Comparison of ENCODE assay signal across 8 mouse cellular contexts in genomic region chr17:32788576-32788975, GRCm38 (mm10). TPM values are rescaled to one million over a fixed set of nuclear protein-coding genes. Genes with fewer than 3 reads are reported as not detected.
A peak's percentile ranks its signal among the peaks of the same experiment; 100 is the strongest.
DNase-seq lines count a peak whose midpoint lies in the region; ATAC-seq and TF ChIP-seq lines count a peak whose summit lies in the region.

No protein-coding gene starts in this region.

- no peaks in the 10 kb centered on the region for H3K27me3 ChIP-seq in kidney, embryonic 15.5 days
- H3K27me3 ChIP-seq in hindbrain, embryonic 14.5 days (ENCODE audit: control insufficient read depth, insufficient read depth, low read length): no peaks in the 10 kb centered on the region
- H3K27me3 ChIP-seq in midbrain, embryonic 14.5 days (ENCODE audit: control insufficient read depth, insufficient read depth, low read length): no peaks in the 10 kb centered on the region

- no peak for TF ChIP-seq POLR2A in cortical plate, adult 2 months (IDR thresholded peaks at IDR 0.05; ENCODE audit: extremely low read depth, insufficient read depth, low read length)

- no peak for ATAC-seq in kidney, embryonic 15.5 days (replicated peaks; ENCODE audit: low FRiP score)
- no peak for ATAC-seq in hindbrain, embryonic 14.5 days (ENCODE audit: low FRiP score)
- no peak for ATAC-seq in midbrain, embryonic 14.5 days (ENCODE audit: low FRiP score, low TSS enrichment)

- peak overlapping the region; percentile 35 for H3K9ac ChIP-seq in kidney, embryonic 15.5 days
- H3K9ac ChIP-seq in hindbrain, embryonic 14.5 days: peak overlapping the region; percentile 86
- H3K9ac ChIP-seq in midbrain, embryonic 14.5 days (replicated peaks; ENCODE audit: low read length): peak overlapping the region; percentile 23; the same call in 1 of the 2 replicates

- H3K4me1 ChIP-seq in kidney, embryonic 15.5 days: peaks cover 24% of the 10 kb centered on the region
- peaks cover 8% of the 10 kb centered on the region for H3K4me1 ChIP-seq in cortical plate, adult 2 months (ENCODE audit: control insufficient read depth, insufficient read depth, low read length)
- H3K4me1 ChIP-seq in hindbrain, embryonic 14.5 days (replicated peaks; ENCODE audit: control insufficient read depth, insufficient read depth, low read length): peaks cover 23% of the 10 kb centered on the region
- H3K4me1 ChIP-seq in midbrain, embryonic 14.5 days (ENCODE audit: control insufficient read depth, insufficient read depth, low read length): peaks cover 23% of the 10 kb centered on the region

- no peak for DNase-seq in kidney, postnatal 36 days
- no peak for DNase-seq in hindbrain, embryonic 14.5 days (ENCODE audit: low spot score)
- DNase-seq in midbrain, embryonic 14.5 days: no peak
- no peak for DNase-seq in frontal cortex, adult 2 months (ENCODE audit: extremely low spot score in 1 of 2, low spot score in 1 of 2)
- DNase-seq in thymus, postnatal 4 days: no peak
- no peak for DNase-seq in adrenal gland, postnatal 10 days

- H3K4me3 ChIP-seq in kidney, embryonic 15.5 days (replicated peaks): peak overlapping the region; percentile 92
- H3K4me3 ChIP-seq in cortical plate, adult 2 months (ENCODE audit: insufficient read depth, low read length): peak overlapping the region; percentile 62; the same call in 1 of the 2 replicates
- peak overlapping the region; percentile 73 for H3K4me3 ChIP-seq in hindbrain, embryonic 14.5 days (replicated peaks; ENCODE audit: low read length)
- peak overlapping the region; percentile 80 for H3K4me3 ChIP-seq in midbrain, embryonic 14.5 days (replicated peaks; ENCODE audit: low read depth, low read length)

- peak overlapping the region; percentile 97; the same call in 1 of the 2 replicates for H3K27ac ChIP-seq in kidney, embryonic 15.5 days
- H3K27ac ChIP-seq in cortical plate, adult 2 months (ENCODE audit: insufficient read depth, low read length): no peak overlapping the region
- H3K27ac ChIP-seq in hindbrain, embryonic 14.5 days: no peak overlapping the region
- peak overlapping the region; percentile 93; the same call in 1 of the 2 replicates for H3K27ac ChIP-seq in midbrain, embryonic 14.5 days (replicated peaks; ENCODE audit: low read depth, low read length)

- TF ChIP-seq CTCF in cortical plate, adult 2 months (IDR thresholded peaks at IDR 0.05; ENCODE audit: extremely low read depth, insufficient read depth, low read length): no peak

- H3K36me3 ChIP-seq in kidney, embryonic 15.5 days: peaks cover 23% of the 10 kb centered on the region
- H3K36me3 ChIP-seq in hindbrain, embryonic 14.5 days (replicated peaks; ENCODE audit: control insufficient read depth, insufficient read depth): peaks cover 27% of the 10 kb centered on the region
- peaks cover 14% of the 10 kb centered on the region for H3K36me3 ChIP-seq in midbrain, embryonic 14.5 days (ENCODE audit: control insufficient read depth, insufficient read depth, low read length)

- no peaks in the 10 kb centered on the region for H3K9me3 ChIP-seq in kidney, embryonic 15.5 days (replicated peaks)
- H3K9me3 ChIP-seq in hindbrain, embryonic 14.5 days (ENCODE audit: control insufficient read depth, low read length): no peaks in the 10 kb centered on the region
- H3K9me3 ChIP-seq in midbrain, embryonic 14.5 days (ENCODE audit: control insufficient read depth, low read length): no peaks in the 10 kb centered on the region

- peak overlapping the region; percentile 70 for H3K4me2 ChIP-seq in kidney, embryonic 15.5 days
- H3K4me2 ChIP-seq in hindbrain, embryonic 14.5 days (replicated peaks): peak overlapping the region; percentile 79
- peak overlapping the region; percentile 70 for H3K4me2 ChIP-seq in midbrain, embryonic 14.5 days (ENCODE audit: low read length)

- 10% methylated on average over 9 of the region's 9 CpGs for WGBS in kidney, embryonic 15.5 days
- 16% methylated on average over 9 of the region's 9 CpGs for WGBS in hindbrain, embryonic 14.5 days
- 12% methylated on average over 9 of the region's 9 CpGs for WGBS in midbrain, embryonic 14.5 days

RNA-seq across cellular contexts. Expression of gene Zfp871, which starts 0.5 kb away (rescaled TPM):
- polyA plus RNA-seq in kidney, embryonic 15.5 days (2015; fragmentation: Nextera tagmentation; extraction: Ambion mirVana): 31.2 and 33.4 TPM in 2 replicates
- 26.3 and 27.4 TPM in 2 replicates for polyA plus RNA-seq in cortical plate, adult 2 months (2012; rRNA removed)
- polyA plus RNA-seq in hindbrain, embryonic 14.5 days (2014; fragmentation: Nextera tagmentation; extraction: Ambion mirVana): 60.8 and 65.5 TPM in 2 replicates
- polyA plus RNA-seq in midbrain, embryonic 14.5 days (2014; fragmentation: Nextera tagmentation; extraction: Ambion mirVana): 67.6 and 81.3 TPM in 2 replicates
- polyA plus RNA-seq in frontal cortex, adult 2 months (2012; rRNA removed): 30.6 and 31.8 TPM in 2 replicates
- 10 to 100 TPM; 37.0 to 48.3 TPM for total RNA-seq in adrenal gland, postnatal 10 days (2021)

RNA-seq across cellular contexts. Expression of gene Zfp811, which starts 21.2 kb away (rescaled TPM):
- 3.0 TPM in 2 replicates for polyA plus RNA-seq in kidney, embryonic 15.5 days (2015; fragmentation: Nextera tagmentation; extraction: Ambion mirVana)
- 6.4 and 7.9 TPM in 2 replicates for polyA plus RNA-seq in cortical plate, adult 2 months (2012; rRNA removed)
- polyA plus RNA-seq in hindbrain, embryonic 14.5 days (2014; fragmentation: Nextera tagmentation; extraction: Ambion mirVana): 39.8 and 46.8 TPM in 2 replicates
- polyA plus RNA-seq in midbrain, embryonic 14.5 days (2014; fragmentation: Nextera tagmentation; extraction: Ambion mirVana): 43.9 and 54.3 TPM in 2 replicates
- polyA plus RNA-seq in frontal cortex, adult 2 months (2012; rRNA removed): 10.1 and 11.5 TPM in 2 replicates
- total RNA-seq in adrenal gland, postnatal 10 days (2021): 1 to 10 TPM in 1 of 2 experiments, under 1 TPM in 1; 0.81 to 1.5 TPM

RNA-seq across cellular contexts. Expression of gene Zfp799, which starts 41.5 kb away (rescaled TPM):
- polyA plus RNA-seq in kidney, embryonic 15.5 days (2015; fragmentation: Nextera tagmentation; extraction: Ambion mirVana): 15.9 and 17.3 TPM in 2 replicates
- 12.5 and 14.7 TPM in 2 replicates for polyA plus RNA-seq in cortical plate, adult 2 months (2012; rRNA removed)
- polyA plus RNA-seq in hindbrain, embryonic 14.5 days (2014; fragmentation: Nextera tagmentation; extraction: Ambion mirVana): 20.1 and 20.6 TPM in 2 replicates
- 21.4 and 23.7 TPM in 2 replicates for polyA plus RNA-seq in midbrain, embryonic 14.5 days (2014; fragmentation: Nextera tagmentation; extraction: Ambion mirVana)
- polyA plus RNA-seq in frontal cortex, adult 2 months (2012; rRNA removed): 13.1 and 14.0 TPM in 2 replicates
- total RNA-seq in adrenal gland, postnatal 10 days (2021): 10 to 100 TPM in 1 of 2 experiments, 1 to 10 TPM in 1; 9.6 to 15.4 TPM

Comparison
In these comparisons a context has a peak if more than half of its experiments do, and no peak if none do; other contexts are left out.
1. H3K27ac ChIP-seq: peak in kidney, embryonic 15.5 days (single experiment) and midbrain, embryonic 14.5 days (single experiment); none in cortical plate, adult 2 months (single experiment) and hindbrain, embryonic 14.5 days (single experiment).
2. H3K9ac ChIP-seq: peak in every context shown above with its lines; median percentile 86 in hindbrain, embryonic 14.5 days; 35 in kidney, embryonic 15.5 days; 23 in midbrain, embryonic 14.5 days.
3. Peak in every context shown above with its lines, with median percentiles within 50 percentile points of each other: H3K4me2 ChIP-seq and H3K4me3 ChIP-seq.